Mouse (Mus musculus) liver, embryonic 14.5 days (tissue): ENCODE results near the gene Chga.

Source experiments
- CTCF ChIP-seq: IDR thresholded peaks from 2 replicates; pipeline ENCODE4 v1.5.1; 2016; ENCODE audit warnings: antibody characterized with exemption, low read depth, control low read depth
- EP300 ChIP-seq: IDR thresholded peaks from 2 replicates; pipeline ENCODE4 v1.6.1; 2016; ENCODE audit warnings: antibody characterized with exemption, low read depth

DNA sequence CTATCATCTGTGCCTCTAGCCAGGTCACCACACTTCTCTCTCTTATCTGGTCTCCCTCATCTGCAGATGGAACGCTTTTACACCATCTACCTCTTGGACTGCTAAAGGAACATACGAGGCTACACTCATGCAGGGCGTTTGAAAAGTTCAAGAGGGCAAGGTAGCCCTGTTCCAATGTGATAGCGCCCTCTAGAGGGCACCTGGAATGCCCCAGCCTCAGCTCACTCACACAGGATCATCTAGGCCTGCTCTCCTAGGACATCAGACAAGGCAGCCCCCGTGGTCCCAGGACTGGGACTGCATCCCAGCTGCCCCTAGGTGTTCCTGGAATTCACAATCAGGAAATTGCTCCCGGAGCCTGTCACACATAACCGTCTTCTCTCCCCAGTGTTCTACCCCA, 41.6 kb downstream of the Chga start:
- TF ChIP-seq CTCF (peak; percentile 75), EP300 (no peak)
